Mouse (Mus musculus) lung, postnatal 10 days (tissue): ENCODE data around the gene Kat8.
"Not testable (repeated sequence)": the region's sequence is repeated elsewhere in the genome, so short reads cannot be mapped to it uniquely, and the experiment has no call there.

ENCODE experiments used
- DNase-seq: peaks from one replicate; pipeline ENCODE4 v3.0.0; 2021

Kat8 gene

GRCm38 (mm10) chr7:127912190-127912871 is at the start of gene Kat8:
TSS of gene Kat8 (plus strand) at chr7:127912516.
- peak; percentile 95 for DNase-seq

GRCm38 (mm10) chr7:127866434-127866833 is 45.9 kb upstream of the Kat8 start:
- no peak for DNase-seq

GRCm38 (mm10) chr7:127867641-127868040 is 44.7 kb upstream of the Kat8 start:
- no peak for DNase-seq

- DNase-seq = peak; percentile 51
Measured at GRCm38 (mm10) chr7:127869149-127869810, 43.0 kb upstream of the Kat8 start.

- no peak for DNase-seq
Measured at GRCm38 (mm10) chr7:127870136-127870821, 42.0 kb upstream of the Kat8 start.

GRCm38 (mm10) chr7:127874812-127875626 is 37.3 kb upstream of the Kat8 start:
- no peak for DNase-seq

GRCm38 (mm10) chr7:127875627-127876001 is 36.7 kb upstream of the Kat8 start:
- DNase-seq = peak; percentile 96

GRCm38 (mm10) chr7:127876041-127876466 is 36.3 kb upstream of the Kat8 start, which contains the start of gene Zfp646:
TSS of gene Zfp646 (plus strand) at chr7:127876221.
- peak; percentile 79 for DNase-seq

GRCm38 (mm10) chr7:127876467-127877348 is 35.6 kb upstream of the Kat8 start, which contains the start of gene Zfp668:
TSS of gene Zfp668 (minus strand) at chr7:127876828.
- peak; percentile 96 for DNase-seq

- no peak for DNase-seq
Measured at GRCm38 (mm10) chr7:127879301-127879700, 33.0 kb upstream of the Kat8 start.

- no peak for DNase-seq
Measured at GRCm38 (mm10) chr7:127880431-127880830, 31.9 kb upstream of the Kat8 start.

GRCm38 (mm10) chr7:127885951-127886350 is 26.4 kb upstream of the Kat8 start:
- DNase-seq = peak; percentile 86

GRCm38 (mm10) chr7:127886551-127886950 is 25.8 kb upstream of the Kat8 start:
- no peak for DNase-seq

- DNase-seq = no peak
Measured at GRCm38 (mm10) chr7:127887191-127887590, 25.1 kb upstream of the Kat8 start.

GRCm38 (mm10) chr7:127887781-127888180 is 24.5 kb upstream of the Kat8 start:
- no peak for DNase-seq

GRCm38 (mm10) chr7:127888821-127889220 is 23.5 kb upstream of the Kat8 start:
- no peak for DNase-seq

GRCm38 (mm10) chr7:127890798-127891197 is 21.5 kb upstream of the Kat8 start, which contains the start of gene Prss53:
TSS of gene Prss53 (minus strand) at chr7:127890970.
- peak; percentile 42 for DNase-seq

GRCm38 (mm10) chr7:127894480-127894879 is 17.8 kb upstream of the Kat8 start:
- peak; percentile 30 for DNase-seq

GRCm38 (mm10) chr7:127895442-127895841 is 16.9 kb upstream of the Kat8 start, which contains the start of the genes Gm21974 and Vkorc1:
TSS of gene Gm21974 (minus strand) at chr7:127895454.
TSS of gene Vkorc1 (minus strand) at chr7:127895617.
- peak; percentile 98 for DNase-seq

GRCm38 (mm10) chr7:127895891-127896290 is 16.4 kb upstream of the Kat8 start:
- not testable (repeated sequence) for DNase-seq

- peak; percentile 78 for DNase-seq
Measured at GRCm38 (mm10) chr7:127896384-127896783, 15.9 kb upstream of the Kat8 start.
